Mouse (Mus musculus) kidney, embryonic 16.5 days (tissue): ENCODE measurements around the gene Rnf111. TPM values are rescaled to one million over a fixed set of nuclear protein-coding genes. Genes with fewer than 3 reads are reported as not detected.
A peak's percentile ranks its signal among the peaks of the same experiment; 100 is the strongest.
"Not testable (repeated sequence)": the region's sequence is repeated elsewhere in the genome, so short reads cannot be mapped to it uniquely, and the experiment has no call there.

ENCODE experiments used
- ATAC-seq: fragments of 200-750 bp; cut with Nextera tagmentation; 2 replicates; pipeline ENCODE4 v1.8.0; 2017; ENCODE audit warnings: moderate TSS enrichment; ENCODE audit not compliant: low FRiP score, low TSS enrichment
- H3K27ac ChIP-seq: fragments of 300-500 bp; sonication (generic); 2 replicates; pipeline ENCODE4 v1.5.1; 2014; ENCODE audit warnings: low read length
- H3K27me3 ChIP-seq: fragments of 300-500 bp; sonication (generic); 2 replicates; pipeline ENCODE4 v1.6.1; 2014; ENCODE audit warnings: low read length, control low read depth, mixed read lengths; ENCODE audit not compliant: insufficient read depth
- H3K36me3 ChIP-seq: fragments of 300-500 bp; sonication (generic); 2 replicates; pipeline ENCODE4 v1.6.1; 2014; ENCODE audit warnings: low read length, control low read depth, mixed read lengths; ENCODE audit not compliant: insufficient read depth
- H3K4me1 ChIP-seq: fragments of 300-500 bp; sonication (generic); 2 replicates; pipeline ENCODE4 v1.6.1; 2014; ENCODE audit warnings: low read length, control low read depth, mixed read lengths; ENCODE audit not compliant: insufficient read depth
- H3K4me2 ChIP-seq: fragments of 300-500 bp; sonication (generic); replicated peaks from 2 replicates; pipeline ENCODE4 v1.6.1; 2014; ENCODE audit warnings: low read depth, low read length
- H3K4me3 ChIP-seq: fragments of 300-500 bp; sonication (generic); 2 replicates; pipeline ENCODE4 v1.5.1; 2014; ENCODE audit warnings: mild to moderate bottlenecking, low read length
- H3K9ac ChIP-seq: fragments of 300-500 bp; sonication (generic); replicated peaks from 2 replicates; pipeline ENCODE4 v1.6.1; 2014; ENCODE audit warnings: low read length
- H3K9me3 ChIP-seq: fragments of 300-500 bp; sonication (generic); 2 replicates; pipeline ENCODE4 v1.6.1; 2016; ENCODE audit warnings: low read length, control low read depth
- WGBS: fragments of 180-500 bp; shearing (Covaris S2); extraction: QIAGEN DNeasy Blood & Tissue Kit; methylation state at CpG from one replicate; pipeline ENCODE4 v1.1.7; 2014; 5-methylcytosine and 5-hydroxymethylcytosine counted together
- polyA plus RNA-seq: library from polyadenylated mRNA; unstranded; fragments of >200 nt; fragmentation: Nextera tagmentation; extraction: Ambion mirVana; gene quantifications from 2 replicates; pipeline ENCODE4 v1.2.1, GENCODE M21; 2015

The Rnf111 gene
- polyA plus RNA-seq, result 27.1 and 31.2 TPM in 2 replicates

GRCm38 (mm10) chr9:70503626-70504041 lies at the start of gene Rnf111:
Gene Rnf111, minus strand, starts transcription at chr9:70503725.
- Histone ChIP-seq H3K27me3 (no peaks in the 10 kb centered on the region), H3K4me1 (peaks cover 16% of the 10 kb centered on the region), H3K9ac (peak within 1 kb of the TSS; percentile 89), H3K27ac (peak within 1 kb of the TSS; percentile 96), H3K4me2 (peak within 1 kb of the TSS; percentile 70), H3K4me3 (peak within 1 kb of the TSS; percentile 98), H3K36me3 (no peaks in the 10 kb centered on the region), H3K9me3 (no peaks in the 10 kb centered on the region)
- WGBS, result under 1% methylated on average over 44 of the region's 45 CpGs
- peak; percentile 97 for ATAC-seq

- peaks cover 19% of the 10 kb centered on the region for H3K36me3 ChIP-seq
- not testable (repeated sequence) for H3K4me1 ChIP-seq, ATAC-seq, H3K9me3 ChIP-seq, H3K27ac ChIP-seq, H3K27me3 ChIP-seq, H3K4me2 ChIP-seq, H3K9ac ChIP-seq, H3K4me3 ChIP-seq
- WGBS, result 98% methylated on average over 2 of the region's 2 CpGs
These were observed 48.7 kb upstream of the Rnf111 start for GRCm38 (mm10) chr9:70552233-70552632.

GRCm38 (mm10) chr9:70551524-70551923 lies 48.0 kb upstream of the Rnf111 start:
- Histone ChIP-seq H3K4me3 (no peak overlapping the region), H3K9ac (no peak overlapping the region), H3K36me3 (peaks cover 19% of the 10 kb centered on the region), H3K9me3 (peaks cover 10% of the 10 kb centered on the region), H3K27me3 (no peaks in the 10 kb centered on the region), H3K4me1 (no peaks in the 10 kb centered on the region), H3K27ac (no peak overlapping the region), H3K4me2 (no peak overlapping the region)
- no peak for ATAC-seq
- 95% methylated on average over 1 of the region's 1 CpGs for WGBS

GRCm38 (mm10) chr9:70548304-70548703 lies 44.8 kb upstream of the Rnf111 start:
- peaks cover 15% of the 10 kb centered on the region for H3K36me3 ChIP-seq
- 84% methylated on average over 4 of the region's 4 CpGs for WGBS
- no peak overlapping the region for H3K4me3 ChIP-seq
- no peak overlapping the region for H3K4me2 ChIP-seq
- H3K27ac ChIP-seq, result no peak overlapping the region
- no peak overlapping the region for H3K9ac ChIP-seq
- peaks cover 10% of the 10 kb centered on the region for H3K9me3 ChIP-seq
- no peaks in the 10 kb centered on the region for H3K27me3 ChIP-seq
- H3K4me1 ChIP-seq, result peaks cover 11% of the 10 kb centered on the region
- ATAC-seq, result no peak

GRCm38 (mm10) chr9:70546576-70546975 lies 43.1 kb upstream of the Rnf111 start:
- H3K27ac ChIP-seq, H3K4me2 ChIP-seq, H3K36me3 ChIP-seq, H3K9me3 ChIP-seq, H3K9ac ChIP-seq, H3K27me3 ChIP-seq, H3K4me3 ChIP-seq, ATAC-seq: not testable (repeated sequence)
- 92% methylated on average over 2 of the region's 3 CpGs for WGBS
- peaks cover 16% of the 10 kb centered on the region for H3K4me1 ChIP-seq

GRCm38 (mm10) chr9:70544831-70545230 lies 41.3 kb upstream of the Rnf111 start:
- H3K4me3 ChIP-seq, result no peak overlapping the region
- H3K4me1 ChIP-seq, result peaks cover 18% of the 10 kb centered on the region
- 57% methylated on average over 1 of the region's 1 CpGs for WGBS
- no peaks in the 10 kb centered on the region for H3K27me3 ChIP-seq
- no peaks in the 10 kb centered on the region for H3K36me3 ChIP-seq
- H3K9ac ChIP-seq, result no peak overlapping the region
- no peak for ATAC-seq
- no peak overlapping the region for H3K27ac ChIP-seq
- H3K4me2 ChIP-seq, result no peak overlapping the region
- no peaks in the 10 kb centered on the region for H3K9me3 ChIP-seq

- 61% methylated on average over 5 of the region's 5 CpGs for WGBS
- Histone ChIP-seq H3K9me3 (no peaks in the 10 kb centered on the region), H3K4me3 (peak overlapping the region; percentile 30; the same call in 1 of the 2 replicates), H3K27ac (no peak overlapping the region), H3K27me3 (no peaks in the 10 kb centered on the region), H3K4me1 (peaks cover 18% of the 10 kb centered on the region), H3K9ac (no peak overlapping the region), H3K36me3 (no peaks in the 10 kb centered on the region), H3K4me2 (peak overlapping the region; percentile 73)
- ATAC-seq, result no peak
These were observed 40.5 kb upstream of the Rnf111 start for GRCm38 (mm10) chr9:70543985-70544384.

- WGBS, result under 1% methylated on average over 64 of the region's 64 CpGs
- Histone ChIP-seq H3K4me1 (peaks cover 18% of the 10 kb centered on the region), H3K9me3 (no peaks in the 10 kb centered on the region), H3K27me3 (no peaks in the 10 kb centered on the region), H3K27ac (peak overlapping the region; percentile 99), H3K4me3 (peak overlapping the region; percentile 86), H3K4me2 (peak overlapping the region; percentile 73), H3K36me3 (no peaks in the 10 kb centered on the region), H3K9ac (peak overlapping the region; percentile 94)
- peak; percentile 80 for ATAC-seq
These were observed 39.7 kb upstream of the Rnf111 start for GRCm38 (mm10) chr9:70543048-70543880.

- peak; percentile 96 for ATAC-seq
- H3K27me3 ChIP-seq, result no peaks in the 10 kb centered on the region
- H3K4me1 ChIP-seq, result peaks cover 18% of the 10 kb centered on the region
- H3K4me3 ChIP-seq, result peak within 1 kb of the TSS; percentile 86
- peak within 1 kb of the TSS; percentile 99 for H3K27ac ChIP-seq
- H3K36me3 ChIP-seq, result no peaks in the 10 kb centered on the region
- peak within 1 kb of the TSS; percentile 94 for H3K9ac ChIP-seq
- no peaks in the 10 kb centered on the region for H3K9me3 ChIP-seq
- under 1% methylated on average over 68 of the region's 75 CpGs for WGBS
- H3K4me2 ChIP-seq, result peak within 1 kb of the TSS; percentile 87
These were observed 38.9 kb upstream of the Rnf111 start, which contains the start of gene Sltm for GRCm38 (mm10) chr9:70542305-70543041. Gene Sltm, plus strand, starts transcription at chr9:70542754.
